Comparison of ENCODE assay signal across 11 mouse cellular contexts in genomic region chr15:77014431-77014830, GRCm38 (mm10). TPM values are rescaled to one million over a fixed set of nuclear protein-coding genes. Genes with fewer than 3 reads are reported as not detected.
DNase-seq lines count a peak whose midpoint lies in the region; ATAC-seq lines count a peak whose summit lies in the region.
"Had no signal": no experiment of that assay in that cellular context is flagged by ENCODE, and none has a peak within 500 bp of the region (broad histone marks: within the 10 kb centered on the region; RNA-seq: fewer than 3 reads in every experiment).

No protein-coding gene starts in this region.

- H3K4me1 ChIP-seq in forebrain, embryonic 12.5 days, result peaks cover 11% of the 10 kb centered on the region
- H3K4me1 ChIP-seq in forebrain, embryonic 11.5 days (replicated peaks; ENCODE audit: control insufficient read depth, insufficient read depth, low read length), result no peaks in the 10 kb centered on the region
- peaks cover 22% of the 10 kb centered on the region for H3K4me1 ChIP-seq in lung, embryonic 15.5 days
- H3K4me1 ChIP-seq in hindbrain, embryonic 14.5 days (replicated peaks; ENCODE audit: control insufficient read depth, insufficient read depth, low read length), result peaks cover 19% of the 10 kb centered on the region; the same call in 1 of the 2 replicates
- peaks cover 14% of the 10 kb centered on the region for H3K4me1 ChIP-seq in neural tube, embryonic 12.5 days
- H3K4me1 ChIP-seq: liver, embryonic 15.5 days had no signal

- 85% methylated on average over 6 of the region's 6 CpGs for WGBS in forebrain, embryonic 12.5 days
- 77% methylated on average over 6 of the region's 6 CpGs for WGBS in forebrain, embryonic 11.5 days
- 27% methylated on average over 6 of the region's 6 CpGs for WGBS in lung, embryonic 15.5 days
- WGBS in hindbrain, embryonic 14.5 days, result 58% methylated on average over 6 of the region's 6 CpGs
- 78% methylated on average over 6 of the region's 6 CpGs for WGBS in neural tube, embryonic 12.5 days

- 0 out of 2 replicates have a peak overlapping the region, but pooled peaks have one; percentile 4 for H3K9ac ChIP-seq in forebrain, embryonic 12.5 days
- no peak overlapping the region for H3K9ac ChIP-seq in forebrain, embryonic 11.5 days (ENCODE audit: low read length)
- no peak overlapping the region for H3K9ac ChIP-seq in lung, embryonic 15.5 days
- H3K9ac ChIP-seq in hindbrain, embryonic 14.5 days, result peak overlapping the region; percentile 14; the same call in 1 of the 2 replicates
- H3K9ac ChIP-seq in neural tube, embryonic 12.5 days, result no peak overlapping the region
- H3K9ac ChIP-seq: liver, embryonic 15.5 days had no signal

- H3K4me3 ChIP-seq in forebrain, embryonic 12.5 days (replicated peaks), result no peak overlapping the region
- H3K4me3 ChIP-seq in forebrain, embryonic 11.5 days (ENCODE audit: low read depth, low read length), result no peak overlapping the region
- H3K4me3 ChIP-seq in lung, embryonic 15.5 days, result 0 out of 2 replicates have a peak overlapping the region, but pooled peaks have one; percentile 6
- no peak overlapping the region for H3K4me3 ChIP-seq in hindbrain, embryonic 14.5 days (replicated peaks; ENCODE audit: low read length)
- no peak overlapping the region for H3K4me3 ChIP-seq in neural tube, embryonic 12.5 days
- H3K4me3 ChIP-seq: liver, embryonic 15.5 days had no signal

- H3K27me3 ChIP-seq in forebrain, embryonic 12.5 days, result no peaks in the 10 kb centered on the region
- H3K27me3 ChIP-seq in forebrain, embryonic 11.5 days (ENCODE audit: control insufficient read depth, insufficient read depth, low read length), result no peaks in the 10 kb centered on the region
- 0 out of 2 replicates have a peak, but pooled peaks cover 9% of the 10 kb centered on the region for H3K27me3 ChIP-seq in lung, embryonic 15.5 days
- no peaks in the 10 kb centered on the region for H3K27me3 ChIP-seq in hindbrain, embryonic 14.5 days (ENCODE audit: control insufficient read depth, insufficient read depth, low read length)
- H3K27me3 ChIP-seq in neural tube, embryonic 12.5 days (replicated peaks), result no peaks in the 10 kb centered on the region; the same call in 1 of the 2 replicates
- H3K27me3 ChIP-seq: liver, embryonic 15.5 days; Patski had no signal

- peak overlapping the region; percentile 66; the same call in 1 of the 2 replicates for H3K27ac ChIP-seq in forebrain, embryonic 12.5 days
- no peak overlapping the region for H3K27ac ChIP-seq in forebrain, embryonic 11.5 days (ENCODE audit: low read depth, low read length)
- no peak overlapping the region; the same call in 1 of the 2 replicates for H3K27ac ChIP-seq in lung, embryonic 15.5 days
- H3K27ac ChIP-seq in hindbrain, embryonic 14.5 days, result peak overlapping the region; percentile 76
- H3K27ac ChIP-seq in neural tube, embryonic 12.5 days, result no peak overlapping the region
- H3K27ac ChIP-seq: liver, embryonic 15.5 days had no signal

- DNase-seq in forebrain, embryonic 11.5 days (ENCODE audit: low spot score), result no peak
- no peak for DNase-seq in lung, postnatal 4 days
- DNase-seq in hindbrain, embryonic 14.5 days (ENCODE audit: low spot score), result no peak
- DNase-seq in frontal cortex, postnatal 10 days (ENCODE audit: low spot score in 2 of 2), result no peak
- DNase-seq in c-Kit-positive CD71-positive TER-119-positive erythroid progenitor cells, embryonic 14.5 days (ENCODE audit: low spot score), result no peak
- DNase-seq: layer of hippocampus, adult 9-11 months had no signal

- H3K36me3 ChIP-seq in forebrain, embryonic 12.5 days (replicated peaks), result no peaks in the 10 kb centered on the region
- H3K36me3 ChIP-seq in forebrain, embryonic 11.5 days (ENCODE audit: control insufficient read depth, insufficient read depth, low read length), result no peaks in the 10 kb centered on the region
- no peaks in the 10 kb centered on the region for H3K36me3 ChIP-seq in lung, embryonic 15.5 days
- H3K36me3 ChIP-seq in hindbrain, embryonic 14.5 days (replicated peaks; ENCODE audit: control insufficient read depth, insufficient read depth), result no peaks in the 10 kb centered on the region
- no peaks in the 10 kb centered on the region for H3K36me3 ChIP-seq in neural tube, embryonic 12.5 days
- H3K36me3 ChIP-seq: liver, embryonic 15.5 days had no signal

- no peaks in the 10 kb centered on the region for H3K9me3 ChIP-seq in forebrain, embryonic 12.5 days
- H3K9me3 ChIP-seq in forebrain, embryonic 11.5 days (ENCODE audit: control insufficient read depth, low read length), result no peaks in the 10 kb centered on the region
- H3K9me3 ChIP-seq in lung, embryonic 15.5 days, result no peaks in the 10 kb centered on the region
- no peaks in the 10 kb centered on the region for H3K9me3 ChIP-seq in hindbrain, embryonic 14.5 days (ENCODE audit: control insufficient read depth, low read length)
- no peaks in the 10 kb centered on the region for H3K9me3 ChIP-seq in neural tube, embryonic 12.5 days
- H3K9me3 ChIP-seq: liver, embryonic 15.5 days had no signal

- no peak for ATAC-seq in forebrain, embryonic 12.5 days (ENCODE audit: low FRiP score)
- ATAC-seq in forebrain, embryonic 11.5 days (replicated peaks; ENCODE audit: low FRiP score), result no peak
- peak; percentile 15; the same call in 1 of the 2 replicates for ATAC-seq in lung, embryonic 15.5 days (ENCODE audit: borderline replicate concordance, extremely low read depth, low FRiP score, low TSS enrichment)
- no peak for ATAC-seq in hindbrain, embryonic 14.5 days (ENCODE audit: low FRiP score)
- no peak for ATAC-seq in neural tube, embryonic 12.5 days (ENCODE audit: low FRiP score, low read depth)

- no peak overlapping the region for H3K4me2 ChIP-seq in forebrain, embryonic 12.5 days
- no peak overlapping the region for H3K4me2 ChIP-seq in forebrain, embryonic 11.5 days (ENCODE audit: low read depth, low read length, severe bottlenecking)
- peak overlapping the region; percentile 45 for H3K4me2 ChIP-seq in lung, embryonic 15.5 days
- peak overlapping the region; percentile 6 for H3K4me2 ChIP-seq in hindbrain, embryonic 14.5 days (replicated peaks)
- peak overlapping the region; percentile 40; the same call in 1 of the 2 replicates for H3K4me2 ChIP-seq in neural tube, embryonic 12.5 days (replicated peaks)
- H3K4me2 ChIP-seq: liver, embryonic 15.5 days had no signal

RNA-seq across cellular contexts. Expression of gene Apol6, which starts 30.1 kb away (rescaled TPM):
- not detected in 2 replicates for polyA plus RNA-seq in forebrain, embryonic 12.5 days (2016; fragmentation: Nextera tagmentation; extraction: Ambion mirVana)
- not detected in 2 replicates for polyA plus RNA-seq in forebrain, embryonic 11.5 days (2014; fragmentation: Nextera tagmentation; extraction: Ambion mirVana)
- polyA plus RNA-seq in lung, embryonic 15.5 days (2015; fragmentation: Nextera tagmentation; extraction: Ambion mirVana), result not detected in 2 replicates
- polyA plus RNA-seq in hindbrain, embryonic 14.5 days (2014; fragmentation: Nextera tagmentation; extraction: Ambion mirVana), result not detected in 2 replicates
- polyA plus RNA-seq in neural tube, embryonic 12.5 days (2016; fragmentation: Nextera tagmentation; extraction: Ambion mirVana), result not detected in 2 replicates

RNA-seq across cellular contexts. Expression of gene Mb, which starts 36.0 kb away (rescaled TPM):
- not detected in 2 replicates for polyA plus RNA-seq in forebrain, embryonic 12.5 days (2016; fragmentation: Nextera tagmentation; extraction: Ambion mirVana)
- not detected in 2 replicates for polyA plus RNA-seq in forebrain, embryonic 11.5 days (2014; fragmentation: Nextera tagmentation; extraction: Ambion mirVana)
- 4.6 and 9.0 TPM in 2 replicates for polyA plus RNA-seq in lung, embryonic 15.5 days (2015; fragmentation: Nextera tagmentation; extraction: Ambion mirVana)
- 0.51 and 0.55 TPM in 2 replicates for polyA plus RNA-seq in hindbrain, embryonic 14.5 days (2014; fragmentation: Nextera tagmentation; extraction: Ambion mirVana)
- polyA plus RNA-seq in neural tube, embryonic 12.5 days (2016; fragmentation: Nextera tagmentation; extraction: Ambion mirVana), result 1.6 and 2.0 TPM in 2 replicates
- polyA plus RNA-seq: Patski had no signal

Comparison
In these comparisons a context has a peak if more than half of its experiments do, and no peak if none do; other contexts are left out.
1. H3K27ac ChIP-seq: peak in forebrain, embryonic 12.5 days (single experiment) and hindbrain, embryonic 14.5 days (single experiment); none in forebrain, embryonic 11.5 days (single experiment), lung, embryonic 15.5 days (single experiment) and neural tube, embryonic 12.5 days (single experiment).
2. H3K9ac ChIP-seq: peak in forebrain, embryonic 12.5 days (single experiment) and hindbrain, embryonic 14.5 days (single experiment); none in forebrain, embryonic 11.5 days (single experiment), lung, embryonic 15.5 days (single experiment) and neural tube, embryonic 12.5 days (single experiment).
3. H3K4me2 ChIP-seq: peak in lung, embryonic 15.5 days (single experiment), hindbrain, embryonic 14.5 days (single experiment) and neural tube, embryonic 12.5 days (single experiment); none in forebrain, embryonic 12.5 days (single experiment) and forebrain, embryonic 11.5 days (single experiment).